Mouse (Mus musculus) embryonic fibroblast, embryonic 13.5 days (primary cell): ENCODE results near the gene Tmprss3. TPM values are rescaled to one million over a fixed set of nuclear protein-coding genes. Genes with fewer than 3 reads are reported as not detected.

Source experiments
- H3K27ac ChIP-seq: 2 replicates; pipeline ENCODE4 v1.5.1; 2012; ENCODE audit warnings: low read length, control low read depth, inconsistent platforms; ENCODE audit not compliant: insufficient read depth
- H3K4me1 ChIP-seq: 2 replicates; pipeline ENCODE4 v1.6.1; 2011; ENCODE audit warnings: low read length; ENCODE audit not compliant: control insufficient read depth, insufficient read depth
- H3K4me3 ChIP-seq: 2 replicates; pipeline ENCODE4 v1.5.1; 2011; ENCODE audit warnings: mild to moderate bottlenecking, control low read depth, low read length; ENCODE audit not compliant: insufficient read depth
- CTCF ChIP-seq: IDR thresholded peaks from 2 replicates; pipeline ENCODE4 v1.5.1; 2011; ENCODE audit warnings: mild to moderate bottlenecking, control low read depth, low read length, moderate library complexity, borderline replicate concordance; ENCODE audit not compliant: insufficient read depth
- POLR2A ChIP-seq: IDR thresholded peaks from 2 replicates; pipeline ENCODE4 v1.6.1; 2011; ENCODE audit warnings: low read depth, mild to moderate bottlenecking, control low read depth, low read length, moderate library complexity
- polyA plus RNA-seq: library from polyadenylated mRNA; stranded (reverse); fragments of >200 nt; gene quantifications from 2 replicates; pipeline ENCODE4 v1.2.4, GENCODE M21; 2011; ENCODE audit warnings: low read depth; ENCODE audit not compliant: missing spikeins, insufficient read length

Tmprss3 gene
- polyA plus RNA-seq, 1 experiment: not detected

DNA sequence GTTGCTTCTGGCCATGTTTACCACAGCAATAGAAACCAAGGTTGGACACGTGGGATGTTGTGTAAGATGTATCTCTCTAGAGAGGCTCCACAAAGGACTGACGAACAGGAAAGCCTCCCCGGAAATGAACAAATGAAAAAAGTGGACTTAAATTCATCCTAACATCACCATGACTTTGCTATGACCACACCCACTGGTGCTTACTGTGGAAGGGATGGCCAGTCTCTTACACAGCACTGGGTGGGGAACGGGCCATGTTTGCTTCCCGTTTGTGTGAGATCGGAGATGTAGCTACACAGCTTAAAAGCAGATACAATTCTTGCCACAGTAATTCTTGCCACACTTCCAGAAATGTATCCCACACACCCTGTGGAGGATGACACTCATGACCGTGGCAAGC is 2.5 kb downstream of the Tmprss3 start:
- H3K4me1 ChIP-seq: no peaks in the 10 kb centered on the region; the same call in 1 of the 2 replicates
- TF ChIP-seq CTCF (no peak), POLR2A (no peak)
- H3K4me3 ChIP-seq: no peak overlapping the region
- H3K27ac ChIP-seq: no peak overlapping the region

DNA sequence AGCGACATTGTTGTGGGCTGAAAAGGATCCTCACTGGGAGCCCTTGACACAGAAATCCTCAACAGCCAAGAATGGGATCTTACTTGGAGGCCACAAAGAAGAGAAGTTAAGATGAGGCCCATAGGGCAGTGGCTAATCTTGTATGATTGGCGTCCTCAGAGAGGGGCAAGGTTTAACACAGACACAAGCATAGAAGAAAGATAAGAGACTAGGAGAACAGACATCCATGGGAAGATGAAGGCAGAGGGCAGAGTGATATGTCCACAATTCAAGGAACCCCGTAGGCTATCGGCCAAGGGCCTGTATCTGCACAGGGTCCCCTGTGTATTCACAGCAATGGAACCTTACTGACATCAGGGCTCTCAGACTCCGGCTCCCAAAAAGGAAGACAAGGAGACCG is 3.6 kb downstream of the Tmprss3 start:
- H3K27ac ChIP-seq: no peak overlapping the region
- TF ChIP-seq CTCF (no peak), POLR2A (no peak)
- no peaks in the 10 kb centered on the region for H3K4me1 ChIP-seq
- no peak overlapping the region for H3K4me3 ChIP-seq

DNA sequence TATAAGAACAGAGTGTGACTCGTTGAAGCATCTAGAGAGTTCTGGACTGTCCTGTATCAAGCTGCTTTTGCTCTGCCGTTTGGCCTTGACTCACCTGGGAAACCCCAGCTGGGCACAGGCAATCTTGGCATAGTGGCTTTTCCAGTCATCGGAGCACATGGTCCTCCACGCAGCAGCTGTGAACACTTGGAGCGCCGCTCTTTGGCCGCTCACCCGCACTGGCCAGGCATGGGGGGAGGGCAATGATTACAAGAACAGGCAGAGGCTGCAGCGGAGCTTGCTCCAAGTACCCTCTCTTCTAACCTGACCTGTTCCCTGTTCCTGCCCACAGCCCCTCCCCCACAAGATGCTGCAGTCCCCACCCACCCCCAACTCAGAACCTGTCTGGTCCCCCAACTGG is 5.4 kb downstream of the Tmprss3 start:
- no peak for TF ChIP-seq CTCF
- no peak for TF ChIP-seq POLR2A
- Histone ChIP-seq H3K27ac (no peak overlapping the region), H3K4me3 (no peak overlapping the region), H3K4me1 (no peaks in the 10 kb centered on the region)

DNA sequence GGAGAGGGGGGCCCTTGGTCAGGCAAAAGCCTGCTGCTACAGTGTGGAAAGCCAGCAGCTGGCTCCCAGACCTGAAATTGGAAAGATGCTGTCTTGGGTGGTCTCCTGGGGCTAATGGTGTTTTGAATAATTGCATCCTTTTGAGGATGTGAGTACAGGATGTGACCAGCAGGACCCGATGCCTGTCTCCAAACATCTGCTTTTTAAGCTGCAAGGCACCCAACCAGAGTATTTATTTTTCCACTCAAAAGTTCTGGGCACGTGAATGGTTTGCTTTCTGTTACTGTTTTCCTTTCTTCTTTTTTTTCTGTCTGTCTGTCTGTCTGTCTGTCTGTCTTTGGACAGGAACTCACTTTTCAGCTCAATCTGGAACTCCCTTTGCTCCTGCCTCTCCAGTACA is 6.1 kb downstream of the Tmprss3 start:
- Histone ChIP-seq H3K4me1 (no peaks in the 10 kb centered on the region), H3K27ac (no peak overlapping the region), H3K4me3 (no peak overlapping the region)
- TF ChIP-seq CTCF: no peak
- no peak for TF ChIP-seq POLR2A

DNA sequence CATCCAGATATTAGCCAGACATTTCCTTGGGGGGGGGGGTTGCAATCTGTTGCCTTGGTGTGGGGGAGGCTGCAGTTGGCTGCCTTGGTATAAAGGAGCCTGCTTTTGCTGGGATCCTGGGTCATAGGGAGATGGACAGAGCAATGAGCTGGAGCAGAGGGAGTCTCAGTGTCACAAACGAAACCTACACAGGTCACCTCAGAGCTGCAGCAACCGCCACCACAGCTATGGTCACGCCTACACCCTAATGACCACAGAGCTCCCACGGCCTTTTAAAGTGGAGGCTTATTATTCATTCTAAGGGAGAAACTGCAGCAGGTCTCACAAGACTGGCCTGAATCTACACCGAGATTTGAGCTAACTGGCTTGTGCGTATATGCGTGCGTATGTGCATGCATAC is 7.0 kb downstream of the Tmprss3 start:
- Histone ChIP-seq H3K4me3 (no peak overlapping the region), H3K4me1 (no peaks in the 10 kb centered on the region), H3K27ac (no peak overlapping the region)
- TF ChIP-seq CTCF (no peak), POLR2A (no peak)

DNA sequence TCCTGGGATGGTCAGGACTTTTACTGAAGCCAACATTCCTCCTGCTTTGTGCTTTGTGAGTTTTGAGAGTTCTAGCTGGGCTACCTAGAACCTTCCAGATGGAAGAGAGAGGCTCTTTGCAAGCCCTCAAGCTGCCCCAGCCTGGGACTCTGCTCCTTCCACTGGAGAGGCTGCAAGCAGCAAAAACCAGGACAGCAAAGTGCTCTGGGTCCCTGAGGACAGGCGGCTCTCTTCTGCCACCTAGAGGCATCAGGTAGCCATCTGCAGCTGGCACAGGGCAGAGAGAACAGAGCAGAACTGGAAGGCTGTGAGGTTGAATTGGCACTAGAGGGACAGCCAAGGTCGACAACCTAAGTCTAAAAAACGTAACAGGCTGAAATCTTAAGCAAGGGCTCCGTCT is 11.4 kb downstream of the Tmprss3 start:
- no peaks in the 10 kb centered on the region for H3K4me1 ChIP-seq
- H3K4me3 ChIP-seq: no peak overlapping the region
- TF ChIP-seq POLR2A (no peak), CTCF (peak; percentile 88)
- H3K27ac ChIP-seq: no peak overlapping the region

DNA sequence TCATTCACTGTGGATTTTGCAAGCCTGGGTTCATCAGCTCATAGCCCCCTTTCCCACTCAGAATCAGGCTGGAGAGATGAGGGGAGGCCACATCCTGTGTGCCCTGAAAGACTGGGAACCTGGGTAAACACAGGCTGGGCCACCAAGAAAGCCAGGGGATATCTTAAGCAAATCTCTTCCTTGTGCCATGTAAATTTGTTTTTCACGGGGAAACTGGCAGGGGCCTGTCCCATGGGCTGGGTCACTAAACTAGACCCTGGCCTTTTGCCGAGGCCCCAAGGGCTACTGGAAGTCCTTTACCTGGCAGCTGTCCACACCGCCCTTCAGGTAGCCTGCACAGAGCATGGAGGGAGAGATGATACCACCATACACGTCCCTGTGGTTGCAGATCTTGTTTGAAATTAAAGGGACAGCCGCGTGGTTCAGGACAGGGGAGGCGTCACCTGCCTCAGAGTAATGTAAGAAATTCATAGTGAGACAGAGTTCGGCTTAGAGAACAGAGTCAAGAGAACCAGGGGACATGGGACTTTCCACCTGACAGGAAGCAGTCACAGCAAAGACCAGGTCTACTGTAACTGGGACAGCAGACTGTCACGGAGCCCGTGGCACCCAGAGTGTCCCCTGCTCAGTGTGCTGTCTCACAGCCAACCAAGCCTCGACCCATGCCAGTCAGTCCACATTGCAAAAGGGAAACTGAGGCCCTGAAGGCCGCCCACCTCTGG is 14.3 kb downstream of the Tmprss3 start:
- TF ChIP-seq POLR2A (no peak), CTCF (no peak)
- Histone ChIP-seq H3K27ac (no peak overlapping the region), H3K4me1 (no peaks in the 10 kb centered on the region), H3K4me3 (no peak overlapping the region)

DNA sequence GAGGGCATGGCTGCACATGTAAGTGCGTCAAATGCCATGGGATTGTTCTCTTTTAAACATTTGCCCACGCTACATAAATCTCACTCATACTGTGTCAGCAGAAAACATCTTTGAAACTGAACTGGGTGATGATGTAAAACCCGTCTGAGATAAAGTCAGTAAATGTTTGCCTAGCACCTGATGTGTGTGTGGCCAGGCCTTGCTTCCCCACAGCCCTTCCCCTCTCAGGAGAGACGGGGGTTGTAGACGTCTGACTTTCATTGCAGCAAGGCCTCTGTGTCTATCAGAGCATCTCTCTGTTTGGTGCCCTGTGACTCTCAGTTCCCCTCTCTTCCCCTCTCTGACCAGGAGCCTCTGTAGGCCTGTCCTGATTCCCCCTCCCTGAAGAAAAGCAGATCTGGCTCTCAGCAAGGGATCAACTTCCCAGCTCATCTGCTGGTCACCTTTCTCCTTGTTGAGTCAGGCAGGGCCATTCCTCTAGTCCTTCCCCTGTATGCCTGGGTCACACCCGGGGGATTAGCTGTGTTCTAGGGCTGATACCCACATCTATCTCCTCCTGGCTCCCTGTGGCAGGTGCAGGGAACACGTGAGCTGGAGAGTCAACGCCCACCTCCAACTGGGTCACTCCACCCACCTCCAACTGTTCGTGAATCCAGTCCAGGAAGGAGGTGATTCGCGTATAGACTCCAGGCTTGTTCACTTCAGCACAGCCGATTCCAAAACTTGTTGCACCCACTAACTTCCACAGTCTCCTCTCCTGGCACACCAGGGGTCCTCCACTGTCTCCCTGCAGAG is 15.4 kb downstream of the Tmprss3 start:
- Histone ChIP-seq H3K4me1 (no peaks in the 10 kb centered on the region), H3K27ac (no peak overlapping the region), H3K4me3 (no peak overlapping the region)
- TF ChIP-seq CTCF: no peak
- TF ChIP-seq POLR2A: no peak

DNA sequence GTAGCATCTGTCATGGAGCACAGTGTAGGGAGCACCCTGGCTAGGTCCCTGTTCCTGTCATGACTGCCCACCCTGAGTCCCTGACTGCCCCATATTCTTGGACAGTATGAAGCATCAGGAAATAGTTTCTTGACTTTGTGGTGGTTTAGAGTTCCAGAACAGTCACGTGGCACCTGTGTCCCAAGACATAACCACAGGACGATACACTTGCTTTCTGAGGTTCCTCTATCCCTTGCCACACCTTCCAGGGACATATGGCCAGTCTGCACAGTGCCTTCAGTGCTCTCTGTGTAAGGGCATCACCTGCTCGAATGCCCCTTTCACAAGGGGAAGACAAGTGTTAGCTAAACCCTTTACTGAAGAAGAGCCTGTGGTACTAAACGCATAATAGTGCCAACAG is 17.3 kb downstream of the Tmprss3 start:
- TF ChIP-seq CTCF: no peak
- TF ChIP-seq POLR2A: no peak
- H3K27ac ChIP-seq: no peak overlapping the region
- H3K4me3 ChIP-seq: no peak overlapping the region
- H3K4me1 ChIP-seq: no peaks in the 10 kb centered on the region

DNA sequence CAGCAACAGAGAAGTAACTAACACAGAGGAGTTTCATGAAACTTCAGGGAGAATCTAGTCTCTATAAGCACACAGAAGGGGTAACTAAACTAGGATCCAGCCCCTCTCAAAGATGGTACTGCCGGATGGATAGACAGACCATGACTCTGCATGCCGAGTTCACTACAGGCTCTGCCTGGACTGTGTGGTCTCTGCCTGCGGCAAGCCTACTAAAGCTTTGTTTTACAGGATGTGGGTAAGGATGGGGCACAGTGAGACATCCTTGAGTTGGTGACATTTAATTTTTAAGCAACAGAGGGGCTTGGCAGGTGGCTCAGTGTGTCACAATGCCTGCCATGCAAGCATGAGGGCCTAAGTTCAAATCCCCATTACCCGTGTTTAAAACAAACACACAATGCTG is 22.5 kb downstream of the Tmprss3 start:
- TF ChIP-seq CTCF (no peak), POLR2A (no peak)
- Histone ChIP-seq H3K27ac (no peak overlapping the region), H3K4me3 (no peak overlapping the region), H3K4me1 (no peaks in the 10 kb centered on the region)

DNA sequence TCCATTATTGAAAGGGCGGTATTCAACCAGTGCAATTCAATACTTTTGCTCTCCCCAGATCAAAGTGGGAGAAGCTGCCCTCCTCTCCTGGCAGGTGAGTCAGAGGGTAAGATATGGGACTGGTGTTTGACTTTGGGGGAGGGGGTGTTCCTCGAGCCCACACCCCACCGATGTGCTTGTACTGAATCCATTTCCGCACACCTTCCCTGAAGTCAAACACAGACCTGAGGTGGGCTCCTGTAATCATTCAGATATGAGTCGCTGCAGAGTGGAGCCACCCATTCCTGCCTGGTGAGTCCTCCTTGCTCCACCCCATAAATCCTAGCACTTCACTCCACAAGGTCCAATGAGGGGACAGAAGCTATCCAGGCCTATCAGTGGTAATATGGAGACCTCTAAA is 29.0 kb downstream of the Tmprss3 start:
- no peak for TF ChIP-seq CTCF
- TF ChIP-seq POLR2A: no peak
- H3K4me3 ChIP-seq: no peak overlapping the region
- no peak overlapping the region for H3K27ac ChIP-seq
- no peaks in the 10 kb centered on the region for H3K4me1 ChIP-seq
